Mouse (Mus musculus): ENCODE measurements at regions not wholly inside any gene's neighbourhood (a gene's known extent, or its start where the extent isn't known, plus 50 kb on each side); places are given as distances from the start of the nearest gene placed in this dataset.
"Not testable (repeated sequence)": the region's sequence is repeated elsewhere in the genome, so short reads cannot be mapped to it uniquely, and the experiment has no call there.

- DNase-seq (ENCODE audit: extremely low spot score) = no peak
These were observed 58.0 kb upstream of the Dmrta1 start for GRCm38 (mm10) chr4:89621260-89621659.

- no peak for DNase-seq (ENCODE audit: extremely low spot score)
These were observed 74.5 kb upstream of the Dmrta1 start for GRCm38 (mm10) chr4:89604721-89605120.

GRCm38 (mm10) chr4:89575529-89575928 is 103.7 kb upstream of the Dmrta1 start:
- DNase-seq (ENCODE audit: extremely low spot score) = peak; percentile 44

GRCm38 (mm10) chr4:89554711-89555466 is 124.3 kb upstream of the Dmrta1 start:
- no peak for DNase-seq (ENCODE audit: extremely low spot score)

- DNase-seq (ENCODE audit: extremely low spot score) = no peak
These were observed 126.7 kb upstream of the Dmrta1 start for GRCm38 (mm10) chr4:89552556-89552955.

- DNase-seq (ENCODE audit: extremely low spot score) = no peak
These were observed 128.7 kb upstream of the Dmrta1 start for GRCm38 (mm10) chr4:89550515-89550914.

- DNase-seq (ENCODE audit: extremely low spot score) = peak; percentile 30
These were observed 146.8 kb upstream of the Dmrta1 start for GRCm38 (mm10) chr4:89532462-89532861.

- DNase-seq (ENCODE audit: extremely low spot score) = no peak
These were observed 149.0 kb upstream of the Dmrta1 start for GRCm38 (mm10) chr4:89530050-89530911.

GRCm38 (mm10) chr4:89527966-89528365 is 151.3 kb upstream of the Dmrta1 start:
- no peak for DNase-seq (ENCODE audit: extremely low spot score)

GRCm38 (mm10) chr4:89527326-89527725 is 151.9 kb upstream of the Dmrta1 start:
- no peak for DNase-seq (ENCODE audit: extremely low spot score)

GRCm38 (mm10) chr4:89525525-89525924 is 153.7 kb upstream of the Dmrta1 start:
- not testable (repeated sequence) for DNase-seq (ENCODE audit: extremely low spot score)

- peak; percentile 85 for DNase-seq (ENCODE audit: extremely low spot score)
These were observed 154.7 kb upstream of the Dmrta1 start for GRCm38 (mm10) chr4:89524260-89525200.

- peak; percentile 9 for DNase-seq (ENCODE audit: extremely low spot score)
These were observed 155.6 kb upstream of the Dmrta1 start for GRCm38 (mm10) chr4:89523423-89524259.

GRCm38 (mm10) chr4:89518027-89518426 is 161.2 kb upstream of the Dmrta1 start:
- DNase-seq (ENCODE audit: extremely low spot score) = no peak

GRCm38 (mm10) chr4:89515823-89516411 is 163.3 kb upstream of the Dmrta1 start:
- no peak for DNase-seq (ENCODE audit: extremely low spot score)

GRCm38 (mm10) chr4:89514981-89515380 is 164.3 kb upstream of the Dmrta1 start:
- DNase-seq (ENCODE audit: extremely low spot score) = no peak

- DNase-seq (ENCODE audit: extremely low spot score) = no peak
These were observed 168.6 kb upstream of the Dmrta1 start for GRCm38 (mm10) chr4:89510593-89510992.

- no peak for DNase-seq (ENCODE audit: extremely low spot score)
These were observed 169.4 kb upstream of the Dmrta1 start for GRCm38 (mm10) chr4:89509655-89510391.

GRCm38 (mm10) chr4:89508103-89508763 is 171.0 kb upstream of the Dmrta1 start:
- DNase-seq (ENCODE audit: extremely low spot score) = peak; percentile 20
